Mouse (Mus musculus) kidney, adult 9 months (tissue): ENCODE measurements at regions not wholly inside any gene's neighbourhood (a gene's known extent, or its start where the extent isn't known, plus 50 kb on each side); places are given as distances from the start of the nearest gene placed in this dataset.

Experiments used
- DNase-seq: peaks from one replicate; pipeline ENCODE4 v3.0.0; 2022

- DNase-seq: no peak
These were observed 50.8 kb upstream of the Olfm1 start for GRCm38 (mm10) chr2:28141975-28142374.

GRCm38 (mm10) chr2:28141556-28141955, 51.2 kb upstream of the Olfm1 start:
- DNase-seq: no peak

- peak; percentile 39 for DNase-seq
These were observed 53.9 kb upstream of the Fcnb start for GRCm38 (mm10) chr2:28138583-28138982.

GRCm38 (mm10) chr2:28134605-28135004, 49.9 kb upstream of the Fcnb start:
- DNase-seq: no peak
